Mouse (Mus musculus) G1E (cell line): ENCODE data around the gene Gpr12.

Experiments used
- CTCF ChIP-seq: IDR thresholded peaks from 2 replicates; pipeline ENCODE4 v1.5.1; 2012; ENCODE audit warnings: low read depth, low read length, inconsistent platforms, mixed read lengths
- GATA1 ChIP-seq: IDR thresholded peaks from 2 replicates; pipeline ENCODE4 v1.6.1; 2012; ENCODE audit warnings: borderline replicate concordance, low read length, inconsistent platforms, mixed read lengths
- POLR2AphosphoS5 ChIP-seq: IDR thresholded peaks from 2 replicates; pipeline ENCODE4 v1.6.1; 2012; ENCODE audit warnings: low read depth, low read length, inconsistent platforms; ENCODE audit not compliant: insufficient replicate concordance

- TF ChIP-seq CTCF (no peak), POLR2AphosphoS5 (no peak), GATA1 (no peak)
Observed at GRCm38 (mm10) chr5:146629636-146630035, 44.6 kb upstream of the Gpr12 start.
